Mouse (Mus musculus): ENCODE results near the gene Aes.

DNA sequence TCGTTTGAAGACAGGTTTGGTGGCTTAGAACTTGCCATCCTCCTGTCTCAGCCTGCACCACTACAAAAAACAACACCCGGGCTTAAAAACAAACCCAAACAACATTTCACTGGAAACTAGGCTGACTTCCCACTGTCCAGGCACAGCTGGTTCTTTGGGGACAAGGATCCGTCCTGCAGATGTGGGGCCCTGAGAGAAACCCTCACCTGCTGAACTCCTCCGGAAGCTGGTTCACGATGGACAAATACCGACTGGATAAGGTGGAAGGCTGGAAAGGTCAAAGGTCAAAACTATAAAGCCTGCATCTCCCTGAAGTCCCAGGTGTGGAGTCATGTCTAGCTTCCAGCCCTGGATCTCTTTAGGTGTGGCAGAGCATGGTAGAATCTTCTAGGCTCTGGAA, 39.6 kb downstream of the Aes start:
- TF ChIP-seq CTCF (IDR thresholded peaks at IDR 0.05; ENCODE audit: low read depth), result no peak
- no peak for TF ChIP-seq EP300 (IDR thresholded peaks at IDR 0.05; ENCODE audit: low read depth)
